Mouse (Mus musculus) MN1 (cell line): ENCODE measurements around the gene Stk38l.
A peak's percentile ranks its signal among the peaks of the same experiment; 100 is the strongest.
"Not testable (repeated sequence)": the region's sequence is repeated elsewhere in the genome, so short reads cannot be mapped to it uniquely, and the experiment has no call there.

Experiments used
- DNase-seq: peaks from one replicate; pipeline ENCODE4 v3.0.0-alpha.2; 2016; ENCODE audit warnings: low spot score

Gene Stk38l

DNA sequence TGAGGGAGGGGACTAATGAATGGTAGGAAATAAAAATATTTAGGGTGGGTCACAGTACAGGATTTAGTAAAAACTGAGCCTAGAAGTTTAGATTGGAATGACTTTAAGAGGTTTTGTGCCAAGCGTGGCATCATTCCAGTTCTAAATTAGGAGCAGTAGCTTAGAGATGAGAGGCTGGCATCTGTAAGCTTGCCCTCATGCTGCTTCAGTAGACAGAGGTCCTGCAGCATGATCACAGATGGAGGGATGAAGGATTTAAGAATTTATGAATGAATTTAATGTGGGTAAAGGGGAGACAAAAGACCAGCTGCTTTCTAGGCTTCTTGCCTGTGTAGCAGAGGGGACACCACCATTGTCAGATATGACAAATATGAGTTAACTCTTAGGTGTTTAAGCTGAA lies 14.1 kb downstream of the Stk38l start:
- no peak for DNase-seq

DNA sequence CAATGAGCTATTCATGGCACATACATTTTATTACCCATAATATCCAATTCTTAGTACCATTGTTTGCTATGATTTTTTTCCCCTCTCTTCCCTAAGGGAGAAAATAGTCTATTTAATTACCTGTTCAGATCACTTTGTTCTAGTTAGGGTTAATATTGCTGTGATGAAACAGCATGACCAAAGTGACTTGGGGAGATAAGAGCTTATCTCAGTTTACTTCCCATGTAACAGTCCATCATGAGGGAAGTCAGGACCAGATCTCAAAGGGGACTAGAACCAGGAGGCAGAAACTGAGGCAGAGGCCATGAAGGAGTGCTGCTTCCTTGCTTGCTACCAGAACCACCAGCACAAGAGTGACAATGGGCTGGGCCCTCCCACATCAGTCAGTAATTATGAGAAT lies 15.9 kb downstream of the Stk38l start:
- no peak for DNase-seq

DNA sequence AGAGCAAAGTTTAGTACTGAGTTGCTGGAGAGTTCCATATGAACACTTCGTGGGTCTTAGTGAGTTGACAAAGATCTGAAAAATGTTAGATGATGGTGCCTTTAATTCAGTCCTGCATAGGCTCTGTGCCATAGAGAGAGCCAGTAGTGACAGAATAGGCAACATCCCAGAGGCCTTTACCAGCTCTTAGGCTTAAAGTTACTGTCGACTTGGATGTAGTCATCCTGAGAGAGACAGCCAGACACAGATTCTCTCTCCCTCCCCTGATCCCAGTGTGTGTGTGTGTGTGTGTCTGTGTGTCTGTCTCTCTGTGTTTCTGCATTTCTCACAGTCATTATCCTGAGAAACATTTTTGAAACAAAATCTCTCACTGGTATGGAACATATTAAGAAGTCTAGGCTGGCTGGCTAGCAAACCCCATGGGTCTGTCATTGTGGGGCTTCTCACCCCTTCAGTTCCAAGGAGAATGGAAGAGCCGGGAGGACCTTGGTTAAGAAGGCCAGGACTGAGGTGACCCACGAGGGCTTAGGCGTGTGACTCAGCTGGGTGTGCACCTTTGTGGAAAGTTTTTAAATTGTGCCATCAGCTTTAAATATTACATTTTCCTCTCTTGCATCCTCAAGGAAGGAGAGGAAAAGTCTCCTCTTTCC lies 17.3 kb downstream of the Stk38l start:
- DNase-seq, result no peak

DNA sequence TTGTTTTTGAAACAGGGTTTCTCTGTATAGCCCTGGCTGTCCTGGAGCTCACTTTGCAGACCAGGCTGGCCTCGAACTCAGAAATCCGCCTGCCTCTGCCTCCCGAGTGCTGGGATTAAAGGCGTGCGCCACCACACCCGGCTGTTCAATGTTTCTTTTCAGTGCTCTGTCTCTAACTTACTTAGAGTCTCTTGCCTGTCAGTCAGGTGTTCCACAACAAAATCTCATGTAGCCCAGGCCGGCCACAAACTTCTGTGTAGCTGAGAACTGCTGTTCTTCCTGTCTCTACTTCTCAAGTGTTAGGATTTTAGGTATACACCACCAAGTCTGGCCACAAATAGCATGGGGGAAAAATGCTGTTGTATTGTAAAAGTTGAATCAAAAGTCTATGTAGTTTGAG lies 19.5 kb downstream of the Stk38l start:
- not testable (repeated sequence) for DNase-seq

DNA sequence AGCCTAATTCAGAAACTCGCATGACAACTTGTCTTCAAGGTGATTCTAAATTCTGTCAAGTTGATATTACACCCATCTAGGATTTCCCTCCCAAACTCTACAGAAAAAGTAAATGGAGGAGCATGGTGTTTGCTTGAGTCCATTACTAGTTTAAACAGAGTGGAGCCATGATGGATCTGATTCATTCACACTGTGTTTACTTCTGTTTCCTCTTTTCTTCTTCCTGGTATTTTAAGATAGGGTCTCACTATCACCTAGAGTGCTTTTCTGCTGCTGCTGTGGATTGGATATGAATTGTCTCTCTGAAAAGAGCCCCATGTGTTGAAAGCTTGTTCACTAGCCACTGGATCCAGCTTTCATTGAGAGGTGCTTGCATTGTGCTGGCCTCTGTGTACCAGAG lies 20.4 kb downstream of the Stk38l start:
- DNase-seq, result no peak

DNA sequence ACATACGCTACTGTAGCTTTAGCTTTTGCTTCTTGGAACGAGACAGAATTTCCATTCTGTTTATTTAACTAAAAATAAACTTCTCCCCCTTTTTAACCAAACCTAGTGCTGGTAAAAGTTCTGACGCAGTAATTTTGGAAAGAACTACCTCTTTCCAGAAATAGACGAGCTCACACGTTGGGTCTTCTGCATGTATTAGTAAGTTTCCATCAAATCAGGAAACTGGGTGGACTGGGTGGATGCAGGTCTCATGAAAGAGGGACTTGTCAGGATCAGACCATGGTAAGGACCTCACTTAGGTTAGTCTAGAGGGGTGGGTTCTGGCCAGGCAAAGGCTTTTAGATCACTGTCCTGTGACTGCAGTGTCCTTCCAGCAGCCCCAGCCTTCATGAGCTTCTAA lies 21.8 kb downstream of the Stk38l start:
- no peak for DNase-seq

DNA sequence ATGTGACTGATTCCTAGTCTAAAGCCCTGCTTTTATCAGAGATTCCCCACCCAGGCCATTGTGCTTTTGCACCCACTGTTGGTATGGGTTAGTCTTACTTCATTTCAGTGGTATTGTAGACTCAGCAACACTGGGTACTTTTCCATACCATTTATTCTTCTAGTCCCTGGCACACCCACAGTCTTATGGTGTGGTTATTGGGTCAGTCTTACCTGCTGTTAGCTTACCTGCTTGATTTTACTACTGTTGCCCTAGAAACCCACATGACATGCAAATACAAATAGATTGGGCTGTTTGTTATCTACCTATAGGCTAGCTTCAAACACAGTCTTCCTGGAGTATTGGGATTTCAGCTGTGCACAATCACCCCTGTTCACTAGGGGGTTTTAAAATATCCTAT lies 22.3 kb downstream of the Stk38l start:
- DNase-seq, result no peak

DNA sequence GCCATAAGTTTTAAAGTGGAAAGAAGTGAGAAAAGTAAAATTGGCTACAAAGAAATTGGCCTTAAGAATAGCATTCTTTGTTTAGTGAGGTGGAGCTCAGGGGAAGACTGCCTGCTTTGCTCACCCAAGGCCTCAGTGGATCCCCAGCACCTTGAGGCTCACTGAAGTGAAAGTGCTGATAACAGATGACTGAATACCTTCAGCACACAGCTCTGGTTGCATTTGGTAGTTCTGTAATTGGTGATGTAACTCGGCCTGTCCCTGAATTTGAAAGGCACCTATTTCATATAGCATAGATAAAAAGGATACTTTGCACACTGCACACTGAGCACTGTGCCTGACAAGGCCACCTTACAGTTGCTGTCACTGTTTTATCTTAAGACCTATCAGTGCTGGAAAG lies 23.5 kb downstream of the Stk38l start:
- DNase-seq, result no peak

DNA sequence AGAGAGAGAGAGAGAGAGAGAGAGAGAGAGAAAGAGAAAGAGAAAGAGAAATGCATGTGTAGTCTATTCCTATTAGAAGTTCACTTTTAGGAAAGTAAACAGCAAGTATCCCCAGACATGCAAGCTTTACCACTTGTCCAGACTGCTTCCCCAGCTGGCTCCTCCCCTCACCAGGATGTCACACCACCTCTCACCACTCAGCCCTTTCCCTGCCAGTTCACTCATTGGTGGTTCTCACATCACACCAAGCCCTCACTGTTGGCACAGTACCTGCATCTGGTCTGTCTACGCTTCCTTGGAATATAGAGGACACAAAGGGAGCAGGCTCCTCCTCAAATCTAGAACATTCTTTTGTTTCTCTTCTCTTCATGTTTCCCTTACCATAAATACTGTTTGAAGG lies 26.9 kb downstream of the Stk38l start:
- peak; percentile 49 for DNase-seq

DNA sequence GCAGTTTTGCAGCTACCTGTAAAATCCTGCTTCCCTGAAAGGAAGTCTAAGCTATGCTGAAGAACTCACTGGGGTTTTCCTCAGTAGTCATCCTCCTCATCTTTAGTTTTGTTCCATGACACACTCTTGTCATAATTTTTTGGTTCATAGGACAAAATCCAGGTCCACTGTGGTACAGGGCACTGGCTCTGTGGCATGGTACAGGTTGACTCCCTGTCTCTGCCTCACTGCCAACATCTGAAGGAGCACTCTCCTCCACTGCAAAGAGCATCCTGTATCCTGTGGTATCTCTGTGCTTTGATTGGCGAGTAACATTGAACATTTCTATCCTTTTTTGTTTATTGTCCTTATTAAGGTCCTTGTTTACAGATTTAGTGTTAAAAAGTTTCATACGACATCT lies 27.4 kb downstream of the Stk38l start:
- DNase-seq, result no peak

DNA sequence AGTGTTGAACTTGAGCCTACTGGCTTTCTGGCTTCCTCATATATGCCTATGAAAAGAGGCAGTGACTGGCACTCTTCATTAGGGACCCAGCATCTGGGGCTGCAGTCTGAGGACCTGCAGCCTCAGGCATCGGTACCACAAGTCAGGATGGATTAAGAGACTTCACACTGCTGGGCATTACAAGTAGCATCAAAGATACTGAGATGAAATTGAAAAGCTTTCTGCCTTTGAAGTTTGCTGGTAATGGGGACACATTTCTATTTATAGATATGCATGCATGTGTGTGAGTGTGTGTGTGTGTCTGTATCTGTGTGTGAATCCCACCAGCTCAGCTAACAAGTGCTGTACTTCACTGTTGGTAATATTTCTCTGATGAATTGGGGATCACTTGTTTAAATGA lies 27.8 kb downstream of the Stk38l start:
- DNase-seq, result no peak

DNA sequence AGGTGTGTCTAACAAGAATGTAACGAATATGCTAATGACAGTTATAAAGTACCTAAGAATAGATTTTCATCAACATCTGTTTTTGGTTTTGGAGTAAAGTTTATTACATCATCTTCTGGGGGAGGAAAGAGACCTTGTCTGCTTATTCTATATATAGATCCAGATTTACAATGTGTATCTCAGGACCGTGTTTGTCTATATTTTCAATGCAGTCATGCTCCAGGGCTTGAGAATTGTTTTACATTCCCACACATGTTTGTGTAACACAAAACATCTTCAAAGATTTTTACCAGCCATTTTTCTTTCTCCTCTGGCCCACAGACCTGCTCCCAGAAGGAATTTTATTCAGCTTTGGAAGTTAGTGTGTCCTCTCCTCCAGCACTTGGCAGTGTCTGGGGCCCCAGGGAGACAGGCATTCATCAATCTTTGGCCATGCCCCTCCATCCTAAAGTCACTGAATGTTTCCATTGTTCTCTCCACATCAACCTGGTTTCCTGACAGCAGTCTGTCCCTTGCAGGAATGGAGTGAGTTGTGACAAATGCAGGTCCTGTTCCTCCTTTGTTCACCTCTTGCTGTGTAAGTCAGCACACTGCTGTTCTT lies 28.9 kb downstream of the Stk38l start:
- no peak for DNase-seq

DNA sequence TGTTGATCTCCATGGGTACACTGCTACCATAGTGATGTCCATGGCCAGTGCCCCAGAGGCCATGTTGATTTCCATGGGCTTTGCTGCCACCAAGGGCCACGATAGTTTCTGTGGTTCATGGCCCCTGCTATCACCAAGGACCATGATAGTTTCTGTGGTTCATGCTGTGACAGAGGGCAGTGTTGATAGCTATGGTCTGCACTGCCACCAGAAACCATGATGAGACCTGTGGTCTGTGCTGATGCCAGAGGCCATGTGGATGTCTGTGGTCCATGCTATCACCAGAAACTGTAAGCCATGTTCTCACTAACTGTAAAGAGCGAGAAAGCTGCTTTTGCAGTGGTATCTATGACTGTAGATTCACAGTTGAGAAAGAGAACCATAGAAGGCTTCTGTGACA lies 30.3 kb downstream of the Stk38l start:
- DNase-seq, result no peak

DNA sequence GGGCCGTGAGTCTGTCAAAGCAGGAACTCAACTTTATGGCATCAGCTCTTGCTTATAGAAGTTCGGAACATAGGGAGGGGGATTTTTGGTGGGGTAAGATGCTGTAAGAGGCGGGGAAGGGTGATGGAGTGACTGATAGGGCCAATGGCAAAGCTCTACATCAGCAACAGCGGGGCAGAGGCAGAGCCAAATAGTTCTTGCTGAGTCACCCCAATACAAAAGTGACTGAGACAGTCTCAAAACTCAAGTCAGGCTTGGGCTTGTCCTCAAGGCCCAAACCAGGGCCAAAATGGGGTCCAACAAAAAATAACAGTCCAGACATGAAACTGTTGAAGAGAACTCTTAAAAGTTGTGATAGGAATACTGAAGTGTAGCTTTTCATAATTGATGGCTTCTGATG lies 30.9 kb downstream of the Stk38l start:
- no peak for DNase-seq

DNA sequence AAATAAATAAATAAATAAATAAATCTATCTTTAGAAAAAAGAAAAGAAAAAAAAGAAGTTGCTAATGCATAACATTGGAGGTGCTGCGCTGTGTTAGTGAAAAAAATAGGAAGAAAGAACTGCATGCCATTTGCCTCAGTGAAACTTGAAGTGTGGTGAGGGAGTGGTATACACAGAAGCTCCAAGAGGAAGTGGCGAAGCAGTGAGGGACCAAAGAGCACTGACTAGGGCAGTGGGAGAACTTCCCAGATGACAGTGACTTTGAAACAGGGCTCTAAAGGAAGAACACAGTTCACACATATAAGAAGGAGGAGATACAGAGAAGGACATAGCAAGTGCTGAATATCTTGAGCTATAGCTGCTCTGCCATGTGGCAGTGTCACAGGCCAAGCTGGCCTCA lies 34.2 kb downstream of the Stk38l start:
- no peak for DNase-seq

DNA sequence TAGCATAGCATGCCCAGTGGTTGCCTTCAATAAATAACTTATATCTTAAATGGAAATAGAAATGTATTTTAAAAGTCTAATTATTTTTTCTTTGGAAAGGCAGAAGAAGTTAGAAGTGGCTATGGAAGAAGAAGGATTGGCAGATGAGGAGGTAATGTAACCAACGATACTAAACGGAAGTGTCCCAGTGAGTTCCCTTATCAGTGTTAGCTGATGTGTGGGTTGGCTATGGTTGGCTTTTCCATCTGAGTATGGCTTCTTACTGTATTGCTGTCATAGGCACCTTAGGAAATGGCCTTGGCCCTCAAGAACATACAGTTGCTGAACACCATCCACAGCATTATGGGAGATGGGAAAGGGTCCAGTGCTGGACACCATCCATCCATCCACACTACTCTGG lies 35.2 kb downstream of the Stk38l start:
- DNase-seq, result no peak

DNA sequence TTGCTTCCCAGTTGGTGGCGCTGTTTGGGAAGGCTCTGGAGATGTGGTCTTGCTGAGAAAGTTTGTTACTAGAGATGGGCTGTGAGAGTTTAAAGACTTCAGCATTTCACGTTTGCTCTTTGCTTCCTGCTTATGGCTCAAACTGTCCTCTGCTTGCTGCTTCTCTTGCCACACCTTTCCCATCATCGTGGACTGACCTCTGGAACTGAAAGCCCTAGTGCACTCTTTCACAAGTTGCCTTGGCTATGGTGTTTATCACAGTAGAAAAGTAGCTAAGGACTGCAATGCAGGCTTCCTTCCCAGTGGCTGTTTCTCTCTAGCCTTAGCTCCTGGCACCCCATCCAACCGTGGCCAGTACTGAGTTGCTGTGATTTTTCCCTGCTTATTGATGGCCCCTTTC lies 35.9 kb downstream of the Stk38l start:
- no peak for DNase-seq

DNA sequence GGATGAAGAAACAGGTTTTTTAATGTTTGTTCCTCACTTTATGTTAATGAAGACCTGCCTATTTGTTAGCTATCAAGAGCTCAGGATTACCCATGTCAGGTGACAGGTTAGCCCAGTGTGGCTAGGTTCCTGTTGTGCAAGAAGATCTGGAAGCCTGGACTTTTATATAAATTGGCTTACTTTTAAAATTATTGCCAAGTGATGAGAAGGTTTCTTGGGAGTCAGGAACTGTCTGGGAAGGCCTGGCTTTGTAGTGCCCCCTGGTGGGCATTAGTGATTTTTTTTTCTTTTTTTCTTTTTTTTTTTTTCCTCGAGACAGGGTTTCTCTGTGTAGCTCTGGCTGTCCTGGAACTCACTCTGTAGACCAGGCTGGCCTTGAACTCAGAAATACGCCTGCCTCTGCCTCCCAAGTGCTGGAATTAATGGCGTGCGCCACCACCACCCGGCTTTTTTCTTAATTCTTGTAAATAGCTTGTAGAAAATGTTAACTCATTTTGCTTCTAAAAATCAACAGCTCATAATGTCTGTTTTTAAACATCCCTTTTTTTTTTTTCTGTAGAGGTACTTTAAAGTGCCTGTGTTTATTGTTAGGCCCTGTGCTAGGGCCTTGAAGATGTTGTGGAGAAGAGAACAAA lies 37.6 kb downstream of the Stk38l start:
- peak; percentile 57 for DNase-seq

DNA sequence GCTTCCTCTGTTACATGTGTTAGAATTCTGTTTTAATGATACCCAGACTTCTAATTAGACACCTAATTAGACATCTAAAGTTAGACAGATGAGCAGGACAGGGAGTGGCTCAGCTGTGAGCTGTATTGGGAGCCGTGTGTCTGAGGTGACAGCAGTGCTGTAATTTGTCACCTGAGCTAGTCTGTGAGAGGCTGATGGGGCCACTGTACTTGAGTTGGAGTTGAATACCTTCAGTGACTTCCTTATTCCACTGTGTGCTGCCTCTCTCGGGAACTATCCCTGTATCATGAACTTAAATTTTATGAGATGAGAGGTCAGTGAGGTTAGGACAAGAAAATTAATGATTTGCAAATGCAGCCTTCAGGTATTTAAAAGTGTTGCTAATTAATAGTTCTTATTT lies 39.8 kb downstream of the Stk38l start:
- DNase-seq, result no peak

DNA sequence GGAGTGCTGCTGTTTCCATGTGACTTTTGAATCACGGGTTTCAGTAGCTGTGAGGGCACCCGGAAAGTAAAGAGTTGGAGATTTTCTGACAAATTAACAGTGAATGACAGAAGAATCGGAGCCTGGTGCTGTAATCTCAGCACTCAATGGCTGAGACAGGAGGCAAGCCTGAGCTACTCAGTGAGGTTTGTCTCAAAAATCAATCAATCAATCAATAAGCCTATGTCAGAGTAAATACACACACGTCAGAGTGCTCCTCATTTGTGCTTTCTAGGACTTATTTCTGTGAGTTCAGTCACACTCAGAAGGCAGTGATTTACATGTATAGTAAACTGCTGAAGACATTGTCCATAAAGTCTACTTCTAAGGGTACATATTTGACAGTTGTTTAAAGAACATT lies 40.5 kb downstream of the Stk38l start:
- no peak for DNase-seq

DNA sequence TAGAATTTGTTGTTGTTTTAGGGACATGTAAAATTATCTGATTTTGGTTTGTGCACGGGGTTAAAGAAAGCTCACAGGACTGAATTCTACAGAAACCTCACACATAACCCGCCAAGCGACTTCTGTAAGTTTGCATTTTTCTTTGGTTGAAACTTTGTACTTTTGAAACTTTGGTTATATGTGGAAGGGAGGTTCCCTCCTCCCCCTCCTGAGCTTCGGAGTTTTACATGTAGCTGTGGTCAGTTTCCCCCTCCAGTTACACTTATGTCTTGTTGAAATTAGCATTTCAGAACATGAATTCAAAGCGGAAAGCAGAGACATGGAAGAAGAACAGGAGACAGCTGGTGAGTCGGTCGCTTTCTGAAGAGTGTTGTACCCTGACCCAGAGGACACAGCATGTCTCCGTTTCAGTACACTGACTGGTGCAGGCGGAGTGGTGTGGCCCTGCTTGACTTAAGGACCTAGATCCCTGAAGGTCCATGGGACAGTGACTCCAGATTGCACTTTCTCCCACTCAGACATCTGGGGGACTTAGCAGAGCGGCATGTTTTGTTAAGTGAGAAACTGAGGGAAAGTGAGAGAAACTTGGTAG lies 44.1 kb downstream of the Stk38l start:
- DNase-seq, result no peak

DNA sequence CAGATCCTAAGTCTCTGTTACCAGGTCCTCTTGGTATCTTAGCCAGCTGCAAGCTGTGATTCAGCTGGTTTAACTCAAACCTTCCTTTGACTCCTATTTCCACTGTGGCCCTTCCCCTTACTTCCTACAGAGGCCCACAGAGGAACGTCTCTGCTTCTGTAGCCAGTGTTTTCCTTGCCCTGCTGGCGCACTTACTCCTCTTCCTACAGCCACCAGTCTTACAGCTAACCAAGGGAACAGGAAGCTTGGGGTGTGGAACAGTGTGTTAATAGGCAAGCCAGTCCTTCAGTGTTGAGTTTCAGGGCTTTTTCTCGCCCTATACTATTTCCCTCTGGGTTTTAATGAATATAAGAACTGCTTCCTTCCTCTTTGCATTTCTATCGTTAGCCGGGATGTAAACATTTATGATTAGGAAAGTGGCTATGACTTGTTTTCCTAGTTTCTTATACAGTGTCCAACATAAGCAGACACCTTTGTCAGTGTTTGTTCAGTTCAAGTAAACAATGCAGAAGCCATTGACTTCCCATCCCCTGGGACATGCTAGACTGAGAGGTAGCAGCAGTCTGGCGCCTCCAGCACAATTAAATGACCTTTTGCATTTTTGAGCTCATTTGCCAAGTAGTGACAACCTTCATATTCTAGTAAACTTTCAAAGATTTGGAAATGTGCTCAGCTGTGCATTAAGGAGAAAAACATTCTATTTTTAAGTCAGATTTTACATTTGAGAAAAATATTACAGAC lies 45.4 kb downstream of the Stk38l start:
- no peak for DNase-seq

DNA sequence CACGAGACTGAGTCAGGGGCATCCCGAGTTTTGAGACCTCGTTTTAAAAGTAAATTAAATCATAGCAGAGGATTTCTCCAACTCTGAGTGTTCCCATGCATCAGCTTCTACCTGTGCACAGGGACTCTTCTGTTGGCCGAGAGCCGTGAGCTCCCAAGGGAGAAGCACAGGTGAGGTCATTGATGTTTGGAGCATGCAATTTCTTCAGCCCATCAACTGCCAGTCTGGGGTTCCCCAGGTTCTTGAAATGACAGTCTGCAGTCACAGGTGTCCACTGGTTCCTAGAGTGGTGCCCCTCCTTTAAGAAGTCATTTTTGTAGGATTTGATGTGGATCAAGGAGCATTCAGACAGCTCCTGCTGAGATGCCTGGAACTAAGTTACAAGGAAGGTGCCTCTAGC lies 46.0 kb downstream of the Stk38l start:
- no peak for DNase-seq
